Mouse (Mus musculus): ENCODE measurements around the gene Eif3i. TPM values are rescaled to one million over a fixed set of nuclear protein-coding genes. Genes with fewer than 3 reads are reported as not detected.
"Not testable (repeated sequence)": the region's sequence is repeated elsewhere in the genome, so short reads cannot be mapped to it uniquely, and the experiment has no call there.

Eif3i gene
- polyA plus RNA-seq, 1 experiment = 350 TPM

GRCm38 (mm10) chr4:129550295-129550694 lies 50.2 kb downstream of the Eif3i start:
- H3K27me3 ChIP-seq (ENCODE audit: control insufficient read depth, insufficient read depth, low read length) = no peaks in the 10 kb centered on the region
- H3K4me3 ChIP-seq (ENCODE audit: control insufficient read depth, insufficient read depth, low read length) = no peak overlapping the region
- WGBS = 97% methylated on average over 1 of the region's 1 CpGs
- H3K36me3 ChIP-seq (ENCODE audit: control insufficient read depth, insufficient read depth, low read length) = peaks cover 62% of the 10 kb centered on the region
- TF ChIP-seq CTCF (IDR thresholded peaks at IDR 0.05; ENCODE audit: borderline replicate concordance, control insufficient read depth, extremely low read depth, insufficient read depth, low read length, poor library complexity) (no peak), POLR2A (IDR thresholded peaks at IDR 0.05; ENCODE audit: control insufficient read depth, extremely low read depth, insufficient read depth, low read length, poor library complexity) (no peak)
- H3K4me1 ChIP-seq (replicated peaks; ENCODE audit: control insufficient read depth, insufficient read depth, low read length) = peaks cover 7% of the 10 kb centered on the region
- H3K27ac ChIP-seq (ENCODE audit: control insufficient read depth, insufficient read depth, low read length) = no peak overlapping the region
- no peak for DNase-seq

GRCm38 (mm10) chr4:129549306-129549705 lies 51.1 kb downstream of the Eif3i start:
- TF ChIP-seq CTCF (IDR thresholded peaks at IDR 0.05; ENCODE audit: borderline replicate concordance, control insufficient read depth, extremely low read depth, insufficient read depth, low read length, poor library complexity) = no peak
- no peak for TF ChIP-seq POLR2A (IDR thresholded peaks at IDR 0.05; ENCODE audit: control insufficient read depth, extremely low read depth, insufficient read depth, low read length, poor library complexity)
- WGBS = 92% methylated on average over 2 of the region's 2 CpGs
- Histone ChIP-seq H3K27ac (ENCODE audit: control insufficient read depth, insufficient read depth, low read length) (no peak overlapping the region), H3K4me1 (replicated peaks; ENCODE audit: control insufficient read depth, insufficient read depth, low read length) (no peaks in the 10 kb centered on the region), H3K27me3 (ENCODE audit: control insufficient read depth, insufficient read depth, low read length) (no peaks in the 10 kb centered on the region), H3K36me3 (ENCODE audit: control insufficient read depth, insufficient read depth, low read length) (peaks cover 52% of the 10 kb centered on the region), H3K4me3 (ENCODE audit: control insufficient read depth, insufficient read depth, low read length) (no peak overlapping the region)
- peak; percentile 76 for DNase-seq

- DNase-seq; H3K27ac ChIP-seq (ENCODE audit: control insufficient read depth, insufficient read depth, low read length); H3K4me1 ChIP-seq (replicated peaks; ENCODE audit: control insufficient read depth, insufficient read depth, low read length); H3K27me3 ChIP-seq (ENCODE audit: control insufficient read depth, insufficient read depth, low read length); H3K4me3 ChIP-seq (ENCODE audit: control insufficient read depth, insufficient read depth, low read length): not testable (repeated sequence)
- WGBS = 80% methylated on average over 4 of the region's 4 CpGs
- H3K36me3 ChIP-seq (ENCODE audit: control insufficient read depth, insufficient read depth, low read length) = peaks cover 42% of the 10 kb centered on the region
Observed at GRCm38 (mm10) chr4:129547631-129548030, 52.8 kb downstream of the Eif3i start.

- H3K27ac ChIP-seq (ENCODE audit: control insufficient read depth, insufficient read depth, low read length) = no peak overlapping the region
- no peaks in the 10 kb centered on the region for H3K27me3 ChIP-seq (ENCODE audit: control insufficient read depth, insufficient read depth, low read length)
- peaks cover 10% of the 10 kb centered on the region for H3K4me1 ChIP-seq (replicated peaks; ENCODE audit: control insufficient read depth, insufficient read depth, low read length)
- 94% methylated on average over 4 of the region's 4 CpGs for WGBS
- H3K36me3 ChIP-seq (ENCODE audit: control insufficient read depth, insufficient read depth, low read length) = peaks cover 12% of the 10 kb centered on the region
- DNase-seq = no peak
- no peak overlapping the region for H3K4me3 ChIP-seq (ENCODE audit: control insufficient read depth, insufficient read depth, low read length)
- no peak for TF ChIP-seq CTCF (IDR thresholded peaks at IDR 0.05; ENCODE audit: borderline replicate concordance, control insufficient read depth, extremely low read depth, insufficient read depth, low read length, poor library complexity)
- no peak for TF ChIP-seq POLR2A (IDR thresholded peaks at IDR 0.05; ENCODE audit: control insufficient read depth, extremely low read depth, insufficient read depth, low read length, poor library complexity)
Observed at GRCm38 (mm10) chr4:129544106-129544505, 56.3 kb downstream of the Eif3i start.

- under 1% methylated on average over 38 of the region's 46 CpGs for WGBS
- peak within 1 kb of the TSS; percentile 81 for H3K4me3 ChIP-seq (ENCODE audit: control insufficient read depth, insufficient read depth, low read length)
- H3K36me3 ChIP-seq (ENCODE audit: control insufficient read depth, insufficient read depth, low read length) = no peaks in the 10 kb centered on the region
- no peaks in the 10 kb centered on the region for H3K27me3 ChIP-seq (ENCODE audit: control insufficient read depth, insufficient read depth, low read length)
- H3K27ac ChIP-seq (ENCODE audit: control insufficient read depth, insufficient read depth, low read length) = peak within 1 kb of the TSS; percentile 63
- peak; percentile 98 for DNase-seq
- H3K4me1 ChIP-seq (replicated peaks; ENCODE audit: control insufficient read depth, insufficient read depth, low read length) = peaks cover 10% of the 10 kb centered on the region
- TF ChIP-seq POLR2A (IDR thresholded peaks at IDR 0.05; ENCODE audit: control insufficient read depth, extremely low read depth, insufficient read depth, low read length, poor library complexity) (peak; percentile 66), CTCF (IDR thresholded peaks at IDR 0.05; ENCODE audit: borderline replicate concordance, control insufficient read depth, extremely low read depth, insufficient read depth, low read length, poor library complexity) (no peak)
Observed at GRCm38 (mm10) chr4:129542592-129543141, 57.8 kb downstream of the Eif3i start, which contains the start of gene Hdac1. TSS of gene Hdac1 (minus strand) at chr4:129542713.

Other genes starting within 250 kb of the Eif3i start
- gene Zbtb8a, start 222.5 kb downstream of the Eif3i start, polyA plus RNA-seq (2012; rRNA removed) = 3.3 and 3.6 TPM in 2 replicates
- 0.20 and 0.36 TPM in 2 replicates for gene Zbtb8b, start 159.8 kb downstream of the Eif3i start, polyA plus RNA-seq (2012; rRNA removed)
- 21.5 and 27.1 TPM in 2 replicates for gene Bsdc1, start 139.1 kb downstream of the Eif3i start, polyA plus RNA-seq (2012; rRNA removed)
- not detected in 2 replicates for gene Tssk3, start 109.6 kb downstream of the Eif3i start, polyA plus RNA-seq (2012; rRNA removed)
- 0.92 and 1.1 TPM in 2 replicates for gene Fam229a, start 109.5 kb downstream of the Eif3i start, polyA plus RNA-seq (2012; rRNA removed)
- gene Marcksl1, start 87.1 kb downstream of the Eif3i start, polyA plus RNA-seq (2012; rRNA removed) = 152 and 190 TPM in 2 replicates
- 198 and 201 TPM in 2 replicates for gene Hdac1, start 57.9 kb downstream of the Eif3i start, polyA plus RNA-seq (2012; rRNA removed)
- 1,584 and 1,845 TPM in 2 replicates for gene Lck, start 27.0 kb downstream of the Eif3i start, polyA plus RNA-seq (2012; rRNA removed)
- 2.6 and 3.0 TPM in 2 replicates for gene Fam167b, start 22.1 kb downstream of the Eif3i start, polyA plus RNA-seq (2012; rRNA removed)
- gene Tmem234, start within 50 bp of the Eif3i start, polyA plus RNA-seq (2012; rRNA removed) = 243 and 257 TPM in 2 replicates
- 4.9 and 7.0 TPM in 2 replicates for gene Dcdc2b, start 13.6 kb upstream of the Eif3i start, polyA plus RNA-seq (2012; rRNA removed)
- 73.8 and 78.8 TPM in 2 replicates for gene Iqcc, start 18.5 kb upstream of the Eif3i start, polyA plus RNA-seq (2012; rRNA removed)
- 34.8 and 35.3 TPM in 2 replicates for gene Ccdc28b, start 23.3 kb upstream of the Eif3i start, polyA plus RNA-seq (2012; rRNA removed)
- 70.1 and 70.8 TPM in 2 replicates for gene Txlna, start 40.4 kb upstream of the Eif3i start, polyA plus RNA-seq (2012; rRNA removed)
- 32.5 and 34.2 TPM in 2 replicates for gene Kpna6, start 72.1 kb upstream of the Eif3i start, polyA plus RNA-seq (2012; rRNA removed)
- gene Tmem39b, start 96.2 kb upstream of the Eif3i start, polyA plus RNA-seq (2012; rRNA removed) = 68.1 and 69.6 TPM in 2 replicates
- 126 and 209 TPM in 2 replicates for gene Khdrbs1, start 141.7 kb upstream of the Eif3i start, polyA plus RNA-seq (2012; rRNA removed)
- 59.5 and 71.6 TPM in 2 replicates for gene Ptp4a2, start 210.6 kb upstream of the Eif3i start, polyA plus RNA-seq (2012; rRNA removed)

Data from thymus, adult 2 months (tissue).